Mouse (Mus musculus): ENCODE measurements at regions not wholly inside any gene's neighbourhood (a gene's known extent, or its start where the extent isn't known, plus 50 kb on each side); places are given as distances from the start of the nearest gene placed in this dataset.

- Histone ChIP-seq H3K9me3 (ENCODE audit: control insufficient read depth, low read length) (no peaks in the 10 kb centered on the region), H3K4me2 (ENCODE audit: low read length) (no peak overlapping the region)
- no peak for ATAC-seq
Observed at GRCm38 (mm10) chr11:64703776-64704175, 267.3 kb upstream of the F930015N05Rik start.

GRCm38 (mm10) chr11:64711801-64712200 is 267.0 kb upstream of the Elac2 start:
- Histone ChIP-seq H3K4me1 (replicated peaks; ENCODE audit: control insufficient read depth, insufficient read depth, low read length) (peaks cover 2% of the 10 kb centered on the region; the same call in 1 of the 2 replicates), H3K4me2 (ENCODE audit: low read length) (no peak overlapping the region), H3K27me3 (replicated peaks; ENCODE audit: control insufficient read depth, insufficient read depth, low read length) (no peaks in the 10 kb centered on the region), H3K36me3 (ENCODE audit: control insufficient read depth, insufficient read depth) (no peaks in the 10 kb centered on the region), H3K9me3 (ENCODE audit: control insufficient read depth, low read length) (no peaks in the 10 kb centered on the region), H3K4me3 (replicated peaks; ENCODE audit: low read length) (no peak overlapping the region), H3K9ac (replicated peaks; ENCODE audit: low read depth, low read length) (no peak overlapping the region), H3K27ac (ENCODE audit: low read length) (no peak overlapping the region)
- 85% methylated on average over 2 of the region's 2 CpGs for WGBS
- no peak for ATAC-seq

More at GRCm38 (mm10) chr11:64703776-64704175, 267.3 kb upstream of the F930015N05Rik start:
- H3K9ac ChIP-seq (replicated peaks; ENCODE audit: low read depth, low read length) = no peak overlapping the region
- H3K27ac ChIP-seq (ENCODE audit: low read length) = no peak overlapping the region
- H3K36me3 ChIP-seq (ENCODE audit: control insufficient read depth, insufficient read depth) = no peaks in the 10 kb centered on the region
- WGBS = 89% methylated on average over 1 of the region's 1 CpGs
- H3K27me3 ChIP-seq (replicated peaks; ENCODE audit: control insufficient read depth, insufficient read depth, low read length) = no peaks in the 10 kb centered on the region
- H3K4me1 ChIP-seq (replicated peaks; ENCODE audit: control insufficient read depth, insufficient read depth, low read length) = no peaks in the 10 kb centered on the region
- no peak overlapping the region for H3K4me3 ChIP-seq (replicated peaks; ENCODE audit: low read length)

- Histone ChIP-seq H3K4me2 (ENCODE audit: low read length) (no peak overlapping the region), H3K27me3 (replicated peaks; ENCODE audit: control insufficient read depth, insufficient read depth, low read length) (no peaks in the 10 kb centered on the region), H3K27ac (ENCODE audit: low read length) (no peak overlapping the region), H3K9ac (replicated peaks; ENCODE audit: low read depth, low read length) (no peak overlapping the region), H3K4me3 (replicated peaks; ENCODE audit: low read length) (no peak overlapping the region), H3K36me3 (ENCODE audit: control insufficient read depth, insufficient read depth) (no peaks in the 10 kb centered on the region), H3K4me1 (replicated peaks; ENCODE audit: control insufficient read depth, insufficient read depth, low read length) (peaks cover 2% of the 10 kb centered on the region; the same call in 1 of the 2 replicates), H3K9me3 (ENCODE audit: control insufficient read depth, low read length) (no peaks in the 10 kb centered on the region)
- peak; percentile 69 for ATAC-seq
- 18% methylated on average over 1 of the region's 1 CpGs for WGBS
Observed at GRCm38 (mm10) chr11:64715182-64715581, 263.7 kb upstream of the Elac2 start.

GRCm38 (mm10) chr11:64718316-64719085 is 260.3 kb upstream of the Elac2 start:
- Histone ChIP-seq H3K9me3 (ENCODE audit: control insufficient read depth, low read length) (no peaks in the 10 kb centered on the region), H3K27me3 (replicated peaks; ENCODE audit: control insufficient read depth, insufficient read depth, low read length) (no peaks in the 10 kb centered on the region), H3K9ac (replicated peaks; ENCODE audit: low read depth, low read length) (no peak overlapping the region), H3K4me2 (ENCODE audit: low read length) (no peak overlapping the region), H3K4me3 (replicated peaks; ENCODE audit: low read length) (no peak overlapping the region), H3K27ac (ENCODE audit: low read length) (no peak overlapping the region), H3K4me1 (replicated peaks; ENCODE audit: control insufficient read depth, insufficient read depth, low read length) (peaks cover 2% of the 10 kb centered on the region; the same call in 1 of the 2 replicates), H3K36me3 (ENCODE audit: control insufficient read depth, insufficient read depth) (no peaks in the 10 kb centered on the region)
- ATAC-seq = 0 out of 2 replicates have a peak, but pooled peaks have one; percentile 50
- WGBS = 27% methylated on average over 5 of the region's 5 CpGs

GRCm38 (mm10) chr11:64726249-64726648 is 252.6 kb upstream of the Elac2 start:
- no peak overlapping the region for H3K4me2 ChIP-seq (ENCODE audit: low read length)
- 86% methylated on average over 5 of the region's 5 CpGs for WGBS
- H3K9me3 ChIP-seq (ENCODE audit: control insufficient read depth, low read length) = no peaks in the 10 kb centered on the region
- no peaks in the 10 kb centered on the region for H3K4me1 ChIP-seq (replicated peaks; ENCODE audit: control insufficient read depth, insufficient read depth, low read length)
- H3K4me3 ChIP-seq (replicated peaks; ENCODE audit: low read length) = no peak overlapping the region
- no peaks in the 10 kb centered on the region for H3K36me3 ChIP-seq (ENCODE audit: control insufficient read depth, insufficient read depth)
- no peak overlapping the region for H3K9ac ChIP-seq (replicated peaks; ENCODE audit: low read depth, low read length)
- no peaks in the 10 kb centered on the region for H3K27me3 ChIP-seq (replicated peaks; ENCODE audit: control insufficient read depth, insufficient read depth, low read length)
- ATAC-seq = no peak
- no peak overlapping the region for H3K27ac ChIP-seq (ENCODE audit: low read length)

GRCm38 (mm10) chr11:64727841-64728421 is 250.9 kb upstream of the Elac2 start:
- Histone ChIP-seq H3K9me3 (ENCODE audit: control insufficient read depth, low read length) (no peaks in the 10 kb centered on the region), H3K27ac (ENCODE audit: low read length) (no peak overlapping the region), H3K36me3 (ENCODE audit: control insufficient read depth, insufficient read depth) (no peaks in the 10 kb centered on the region), H3K27me3 (replicated peaks; ENCODE audit: control insufficient read depth, insufficient read depth, low read length) (no peaks in the 10 kb centered on the region), H3K9ac (replicated peaks; ENCODE audit: low read depth, low read length) (no peak overlapping the region), H3K4me3 (replicated peaks; ENCODE audit: low read length) (no peak overlapping the region), H3K4me2 (ENCODE audit: low read length) (no peak overlapping the region), H3K4me1 (replicated peaks; ENCODE audit: control insufficient read depth, insufficient read depth, low read length) (no peaks in the 10 kb centered on the region)
- ATAC-seq = no peak
- WGBS = 83% methylated on average over 5 of the region's 5 CpGs

- no peak for ATAC-seq
- 82% methylated on average over 7 of the region's 7 CpGs for WGBS
- Histone ChIP-seq H3K4me3 (replicated peaks; ENCODE audit: low read length) (no peak overlapping the region), H3K9ac (replicated peaks; ENCODE audit: low read depth, low read length) (no peak overlapping the region), H3K9me3 (ENCODE audit: control insufficient read depth, low read length) (no peaks in the 10 kb centered on the region), H3K4me2 (ENCODE audit: low read length) (no peak overlapping the region), H3K27ac (ENCODE audit: low read length) (no peak overlapping the region), H3K36me3 (ENCODE audit: control insufficient read depth, insufficient read depth) (no peaks in the 10 kb centered on the region), H3K4me1 (replicated peaks; ENCODE audit: control insufficient read depth, insufficient read depth, low read length) (no peaks in the 10 kb centered on the region), H3K27me3 (replicated peaks; ENCODE audit: control insufficient read depth, insufficient read depth, low read length) (no peaks in the 10 kb centered on the region)
Observed at GRCm38 (mm10) chr11:64738948-64739347, 239.9 kb upstream of the Elac2 start.

- WGBS = 70% methylated on average over 4 of the region's 4 CpGs
- Histone ChIP-seq H3K4me3 (replicated peaks; ENCODE audit: low read length) (no peak overlapping the region), H3K4me1 (replicated peaks; ENCODE audit: control insufficient read depth, insufficient read depth, low read length) (no peaks in the 10 kb centered on the region), H3K4me2 (ENCODE audit: low read length) (no peak overlapping the region), H3K9ac (replicated peaks; ENCODE audit: low read depth, low read length) (no peak overlapping the region), H3K36me3 (ENCODE audit: control insufficient read depth, insufficient read depth) (no peaks in the 10 kb centered on the region), H3K27me3 (replicated peaks; ENCODE audit: control insufficient read depth, insufficient read depth, low read length) (no peaks in the 10 kb centered on the region), H3K9me3 (ENCODE audit: control insufficient read depth, low read length) (no peaks in the 10 kb centered on the region), H3K27ac (ENCODE audit: low read length) (no peak overlapping the region)
- no peak for ATAC-seq
Observed at GRCm38 (mm10) chr11:64743753-64744152, 235.1 kb upstream of the Elac2 start.

GRCm38 (mm10) chr11:64746146-64746545 is 232.7 kb upstream of the Elac2 start:
- 93% methylated on average over 6 of the region's 6 CpGs for WGBS
- Histone ChIP-seq H3K27me3 (replicated peaks; ENCODE audit: control insufficient read depth, insufficient read depth, low read length) (no peaks in the 10 kb centered on the region), H3K9ac (replicated peaks; ENCODE audit: low read depth, low read length) (no peak overlapping the region), H3K27ac (ENCODE audit: low read length) (no peak overlapping the region), H3K9me3 (ENCODE audit: control insufficient read depth, low read length) (no peaks in the 10 kb centered on the region), H3K4me1 (replicated peaks; ENCODE audit: control insufficient read depth, insufficient read depth, low read length) (no peaks in the 10 kb centered on the region), H3K4me3 (replicated peaks; ENCODE audit: low read length) (no peak overlapping the region), H3K4me2 (ENCODE audit: low read length) (no peak overlapping the region), H3K36me3 (ENCODE audit: control insufficient read depth, insufficient read depth) (no peaks in the 10 kb centered on the region)
- no peak for ATAC-seq
